Mouse (Mus musculus): ENCODE measurements at regions not wholly inside any gene's neighbourhood (a gene's known extent, or its start where the extent isn't known, plus 50 kb on each side); places are given as distances from the start of the nearest gene placed in this dataset.

- TF ChIP-seq CTCF (IDR thresholded peaks at IDR 0.05; ENCODE audit: borderline replicate concordance, insufficient read depth, low read length), result no peak
- TF ChIP-seq POLR2A (IDR thresholded peaks at IDR 0.05; ENCODE audit: low read depth, low read length), result no peak
These were observed 710.5 kb upstream of the Cited2 start for GRCm38 (mm10) chr10:17012541-17012975.
